Mouse (Mus musculus) hematopoietic multipotent progenitor cell, adult 10-12 weeks (in vitro differentiated cells): ENCODE measurements around the gene Hba-a1. TPM values are rescaled to one million over a fixed set of nuclear protein-coding genes. Genes with fewer than 3 reads are reported as not detected.

Source experiments
- polyA plus RNA-seq: library from polyadenylated mRNA; stranded (reverse); fragments of >175 nt; gene quantifications from 2 replicates; pipeline ENCODE4 v1.2.3, GENCODE M21; 2012; ENCODE audit warnings: low replicate concordance

Hba-a1 gene
- 75,416 and 82,734 TPM in 2 replicates for polyA plus RNA-seq

GRCm38 (mm10) chr11:32283091-32283777 lies at the start of gene Hba-a1:
Hba-a1 (plus strand) TSS chr11:32283511.

GRCm38 (mm10) chr11:32267188-32267884 lies 16.0 kb upstream of the Hba-a1 start, which contains the start of gene Nprl3:
Nprl3 (minus strand) TSS chr11:32267707.

GRCm38 (mm10) chr11:32276347-32276746 lies 7.0 kb upstream of the Hba-a1 start, which contains the start of gene Hba-x:
Hba-x (plus strand) TSS chr11:32276400.

GRCm38 (mm10) chr11:32286695-32287492 lies 3.6 kb downstream of the Hba-a1 start, which contains the start of gene Hbq1b:
Hbq1b (plus strand) TSS chr11:32286965.

GRCm38 (mm10) chr11:32296203-32296602 lies 12.9 kb downstream of the Hba-a1 start, which contains the start of gene Hba-a2:
Hba-a2 (plus strand) TSS chr11:32296489.

GRCm38 (mm10) chr11:32299865-32300264 lies 16.6 kb downstream of the Hba-a1 start, which contains the start of gene Hbq1a:
Hbq1a (plus strand) TSS chr11:32300069.

Other genes starting within 250 kb of the Hba-a1 start
- gene Il9r, start 83.2 kb upstream of the Hba-a1 start, polyA plus RNA-seq = 39.5 and 46.9 TPM in 2 replicates
- 33.0 and 40.8 TPM in 2 replicates for gene Snrnp25, start 78.1 kb upstream of the Hba-a1 start, polyA plus RNA-seq
- 21.9 and 70.6 TPM in 2 replicates for gene Rhbdf1, start 61.2 kb upstream of the Hba-a1 start, polyA plus RNA-seq
- gene Mpg, start 57.0 kb upstream of the Hba-a1 start, polyA plus RNA-seq = 13.0 and 16.3 TPM in 2 replicates
- gene Nprl3, start 15.8 kb upstream of the Hba-a1 start, polyA plus RNA-seq = 41.3 and 84.5 TPM in 2 replicates
- gene Hba-x, start 7.1 kb upstream of the Hba-a1 start, polyA plus RNA-seq = not detected in 2 replicates
- gene Hbq1b, start 3.5 kb downstream of the Hba-a1 start, polyA plus RNA-seq = 4.1 TPM in 1 of 2 replicates, not detected in the other
- gene Hba-a2, start 13.0 kb downstream of the Hba-a1 start, polyA plus RNA-seq = 46,420 and 53,866 TPM in 2 replicates
- gene Hbq1a, start 16.6 kb downstream of the Hba-a1 start, polyA plus RNA-seq = 0.55 TPM in 1 of 2 replicates, not detected in the other
- 0.85 and 0.94 TPM in 2 replicates for gene Sh3pxd2b, start 64.3 kb downstream of the Hba-a1 start, polyA plus RNA-seq
- 4.9 and 6.0 TPM in 2 replicates for gene Ubtd2, start 171.9 kb downstream of the Hba-a1 start, polyA plus RNA-seq
- 0.38 TPM in 1 of 2 replicates, not detected in the other for gene Efcab9, start 248.6 kb downstream of the Hba-a1 start, polyA plus RNA-seq
- 188 and 189 TPM in 2 replicates for gene Stk10, start 249.8 kb downstream of the Hba-a1 start, polyA plus RNA-seq